Mouse (Mus musculus): ENCODE results near the gene Ccdc6.

GRCm38 (mm10) chr10:70169044-70169443 lies 72.1 kb downstream of the Ccdc6 start:
- TF ChIP-seq CTCF (IDR thresholded peaks at IDR 0.05; ENCODE audit: borderline replicate concordance, insufficient read depth, low read length): no peak
- no peak for TF ChIP-seq POLR2A (IDR thresholded peaks at IDR 0.05; ENCODE audit: low read depth, low read length)
